Mouse (Mus musculus) bone marrow, adult 2 months (tissue): ENCODE measurements around the gene Plekhb2. TPM values are rescaled to one million over a fixed set of nuclear protein-coding genes. Genes with fewer than 3 reads are reported as not detected.
A peak's percentile ranks its signal among the peaks of the same experiment; 100 is the strongest.

Experiments used
- H3K27ac ChIP-seq: fragments of 200-500 bp; 2 replicates; pipeline ENCODE4 v1.5.1; 2012; ENCODE audit warnings: low read depth, mild to moderate bottlenecking, control low read depth, inconsistent platforms, low read length; ENCODE audit not compliant: control insufficient read depth, poor library complexity, insufficient read depth
- H3K4me1 ChIP-seq: fragments of 200-500 bp; 2 replicates; pipeline ENCODE4 v1.6.1; 2011; ENCODE audit warnings: low read length; ENCODE audit not compliant: control insufficient read depth, insufficient read depth
- H3K4me3 ChIP-seq: fragments of 200-500 bp; replicated peaks from 2 replicates; pipeline ENCODE3; 2011; ENCODE audit warnings: mild to moderate bottlenecking, low read depth, low read length, control low read depth; ENCODE audit not compliant: control insufficient read depth
- CTCF ChIP-seq: fragments of 200-500 bp; IDR thresholded peaks from 2 replicates; pipeline ENCODE4 v1.5.1; 2011; ENCODE audit warnings: low read length, control low read depth; ENCODE audit not compliant: control insufficient read depth, insufficient read depth
- POLR2A ChIP-seq: fragments of 200-500 bp; IDR thresholded peaks from 2 replicates; pipeline ENCODE4 v1.6.1; 2011; ENCODE audit warnings: low read depth, mild to moderate bottlenecking, control low read depth, low read length, borderline replicate concordance; ENCODE audit not compliant: control insufficient read depth
- WGBS: fragments of 180-500 bp; shearing (Covaris S2); methylation state at CpG from one replicate; pipeline ENCODE4 v1.1.7; 2018; 5-methylcytosine and 5-hydroxymethylcytosine counted together
- polyA plus RNA-seq: library from polyadenylated mRNA; stranded (reverse); fragments of >200 nt; gene quantifications from 2 replicates; pipeline ENCODE4 v1.2.4, GENCODE M21; 2011; ENCODE audit warnings: low replicate concordance; ENCODE audit not compliant: missing spikeins, insufficient read depth, insufficient read length

The Plekhb2 gene
- polyA plus RNA-seq, 1 experiment, result 57.1 TPM

DNA sequence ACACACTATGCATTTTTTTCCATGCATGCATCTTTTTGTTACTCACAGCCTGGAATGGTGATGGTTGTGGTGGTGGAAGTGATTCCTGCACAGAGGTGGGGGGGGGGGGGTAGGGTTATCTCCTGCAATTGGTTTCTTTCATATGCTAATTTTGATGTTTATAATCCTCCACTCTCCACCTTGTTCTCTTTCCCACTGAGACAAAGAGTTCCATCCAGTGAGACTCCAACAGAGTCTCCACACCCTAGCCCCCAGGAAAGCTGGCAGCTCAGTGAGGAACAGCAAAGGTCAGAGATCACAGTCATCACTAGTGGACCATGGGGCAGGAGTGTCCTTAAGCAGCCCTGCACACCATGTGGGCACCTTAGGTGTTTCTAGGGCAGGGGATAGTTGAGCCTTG is 34.0 kb downstream of the Plekhb2 start:
- Histone ChIP-seq H3K27ac (no peak overlapping the region), H3K4me1 (no peaks in the 10 kb centered on the region), H3K4me3 (no peak overlapping the region)
- no peak for TF ChIP-seq POLR2A
- TF ChIP-seq CTCF, result no peak

- H3K27ac ChIP-seq, result no peak overlapping the region
- 61% methylated on average over 14 of the region's 14 CpGs for WGBS
Observed at GRCm38 (mm10) chr1:34891559-34892289, 41.9 kb downstream of the Plekhb2 start.

DNA sequence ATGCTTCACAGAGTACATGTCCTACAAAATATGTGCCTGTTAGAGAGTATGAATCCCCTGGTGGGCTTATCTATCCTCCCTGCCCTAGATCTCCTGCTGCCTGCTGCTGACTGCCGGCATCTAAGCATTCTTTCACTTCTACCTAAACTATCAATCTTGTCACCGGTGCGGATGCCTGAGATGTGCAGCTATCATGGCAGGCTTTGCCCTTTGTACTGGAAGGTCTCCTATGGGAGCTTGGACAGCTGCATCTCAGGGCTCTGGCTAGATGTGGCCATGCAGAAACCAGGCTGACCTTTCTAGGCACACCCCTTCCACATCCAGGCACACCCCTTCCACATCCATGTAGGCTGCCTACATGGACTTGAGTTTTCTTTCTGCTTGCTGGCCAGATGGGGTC is 42.7 kb downstream of the Plekhb2 start:
- Histone ChIP-seq H3K27ac (no peak overlapping the region), H3K4me1 (no peaks in the 10 kb centered on the region), H3K4me3 (no peak overlapping the region)
- WGBS, result 90% methylated on average over 3 of the region's 3 CpGs
- no peak for TF ChIP-seq CTCF
- TF ChIP-seq POLR2A, result no peak

More at GRCm38 (mm10) chr1:34891559-34892289, 41.9 kb downstream of the Plekhb2 start:
- no peaks in the 10 kb centered on the region for H3K4me1 ChIP-seq
- no peak overlapping the region for H3K4me3 ChIP-seq
- TF ChIP-seq POLR2A (no peak), CTCF (0 out of 2 replicates have a peak, but pooled peaks have one; percentile 17)

- TF ChIP-seq CTCF (no peak), POLR2A (no peak)
- H3K27ac ChIP-seq, result no peak overlapping the region
- WGBS, result 80% methylated on average over 4 of the region's 4 CpGs
- H3K4me3 ChIP-seq, result no peak overlapping the region
- no peaks in the 10 kb centered on the region for H3K4me1 ChIP-seq
Observed at GRCm38 (mm10) chr1:34893331-34893730, 43.6 kb downstream of the Plekhb2 start.

- Histone ChIP-seq H3K4me1 (no peaks in the 10 kb centered on the region), H3K27ac (no peak overlapping the region), H3K4me3 (no peak overlapping the region)
- no peak for TF ChIP-seq CTCF
- no peak for TF ChIP-seq POLR2A
- 65% methylated on average over 6 of the region's 6 CpGs for WGBS
Observed at GRCm38 (mm10) chr1:34893831-34894230, 44.1 kb downstream of the Plekhb2 start.

GRCm38 (mm10) chr1:34896102-34896501 is 46.3 kb downstream of the Plekhb2 start:
- no peak for TF ChIP-seq CTCF
- no peak for TF ChIP-seq POLR2A
- Histone ChIP-seq H3K27ac (no peak overlapping the region), H3K4me1 (no peaks in the 10 kb centered on the region), H3K4me3 (no peak overlapping the region)
- 84% methylated on average over 5 of the region's 5 CpGs for WGBS

DNA sequence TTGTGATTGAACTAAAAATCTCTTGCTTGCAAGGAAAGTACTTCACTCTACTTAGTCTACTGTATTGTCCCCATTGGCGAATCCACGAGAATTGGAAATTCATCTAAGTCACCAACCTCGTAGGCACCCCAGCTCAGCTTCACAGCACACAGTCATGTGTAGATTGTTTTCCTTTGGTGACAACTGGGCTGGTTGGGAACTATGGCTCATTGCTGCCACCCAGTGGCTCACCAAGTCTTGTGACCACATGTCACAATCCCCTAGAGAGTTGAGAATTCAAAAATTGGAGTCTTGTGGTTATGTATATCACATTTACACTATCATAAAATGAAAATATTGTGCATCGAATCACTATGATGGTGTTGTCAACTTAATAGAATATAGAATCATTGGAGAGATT is 47.1 kb downstream of the Plekhb2 start:
- Histone ChIP-seq H3K4me3 (no peak overlapping the region), H3K4me1 (no peaks in the 10 kb centered on the region), H3K27ac (no peak overlapping the region)
- 30% methylated on average over 4 of the region's 4 CpGs for WGBS
- no peak for TF ChIP-seq POLR2A
- peak; percentile 73 for TF ChIP-seq CTCF

DNA sequence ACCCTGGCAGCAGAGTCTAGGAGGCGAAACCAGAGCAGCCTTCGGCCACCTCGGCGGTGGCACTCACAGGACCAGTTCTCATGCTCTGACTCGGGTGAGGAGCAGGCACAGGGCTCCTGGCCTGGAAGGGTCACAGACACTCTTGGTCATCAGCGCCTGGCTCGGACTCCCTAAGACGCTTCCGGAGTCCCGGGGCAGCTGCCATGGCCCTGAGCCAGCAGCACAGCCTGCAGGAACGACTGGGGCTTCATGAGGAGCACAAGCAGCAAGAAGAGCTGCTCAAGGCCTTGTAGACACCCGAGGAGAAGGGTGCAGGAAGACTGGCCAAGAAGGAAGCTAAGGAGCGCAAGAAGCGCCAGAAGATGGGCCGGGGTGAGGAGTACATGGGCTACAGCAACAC is 78.9 kb downstream of the Plekhb2 start:
- H3K27ac ChIP-seq, result no peak overlapping the region
- no peak overlapping the region for H3K4me3 ChIP-seq
- TF ChIP-seq CTCF (no peak), POLR2A (no peak)
- H3K4me1 ChIP-seq, result no peaks in the 10 kb centered on the region
- WGBS, result 83% methylated on average over 15 of the region's 15 CpGs

Other genes with a start within 250 kb of the Plekhb2 start
- 22.2 and 28.7 TPM in 2 replicates for gene Fam168b, start 6.9 kb upstream of the Plekhb2 start, polyA plus RNA-seq